Mouse (Mus musculus): ENCODE measurements at regions not wholly inside any gene's neighbourhood (a gene's known extent, or its start where the extent isn't known, plus 50 kb on each side); places are given as distances from the start of the nearest gene placed in this dataset.
A peak's percentile ranks its signal among the peaks of the same experiment; 100 is the strongest.

- TF ChIP-seq CTCF (IDR thresholded peaks at IDR 0.05) (no peak), POLR2A (IDR thresholded peaks at IDR 0.05; ENCODE audit: insufficient read depth, low read depth, low read length) (no peak), EP300 (IDR thresholded peaks at IDR 0.05; ENCODE audit: insufficient read depth, low read depth, low read length) (peak; percentile 87)
These were observed 108.2 kb downstream of the Tomm20 start for GRCm38 (mm10) chr8:126837318-126838025.

Data from heart, adult 2 months (tissue).